Mouse (Mus musculus) midbrain, postnatal 0 days (tissue): ENCODE results near the gene Ikbkg. TPM values are rescaled to one million over a fixed set of nuclear protein-coding genes. Genes with fewer than 3 reads are reported as not detected.
A peak's percentile ranks its signal among the peaks of the same experiment; 100 is the strongest.
"Not testable (repeated sequence)": the region's sequence is repeated elsewhere in the genome, so short reads cannot be mapped to it uniquely, and the experiment has no call there.

Experiments
- ATAC-seq: fragments of 200-750 bp; cut with Nextera tagmentation; 2 replicates; pipeline ENCODE4 v1.8.0; 2017; ENCODE audit warnings: moderate number of reproducible peaks, mild to moderate bottlenecking, moderate TSS enrichment, moderate library complexity; ENCODE audit not compliant: low FRiP score
- DNase-seq: peaks from one replicate; pipeline ENCODE4 v3.0.0-alpha.2; 2015; ENCODE audit warnings: low spot score
- H3K27ac ChIP-seq: fragments of 300-500 bp; sonication (generic); 2 replicates; pipeline ENCODE4 v1.5.1; 2014; ENCODE audit warnings: low read depth, mild to moderate bottlenecking, low read length, mixed read lengths
- H3K27me3 ChIP-seq: fragments of 300-500 bp; sonication (generic); 2 replicates; pipeline ENCODE4 v1.6.1; 2014; ENCODE audit warnings: low read length, control low read depth, mixed read lengths; ENCODE audit not compliant: insufficient read depth
- H3K36me3 ChIP-seq: fragments of 300-500 bp; sonication (generic); 2 replicates; pipeline ENCODE4 v1.6.1; 2014; ENCODE audit warnings: low read length, control low read depth, mixed read lengths; ENCODE audit not compliant: insufficient read depth
- H3K4me1 ChIP-seq: fragments of 300-500 bp; sonication (generic); 2 replicates; pipeline ENCODE4 v1.6.1; 2014; ENCODE audit warnings: mild to moderate bottlenecking, control low read depth, antibody characterized with exemption, low read length, mixed read lengths; ENCODE audit not compliant: insufficient read depth
- H3K4me2 ChIP-seq: fragments of 300-500 bp; sonication (generic); 2 replicates; pipeline ENCODE4 v1.6.1; 2014; ENCODE audit warnings: low read depth, mild to moderate bottlenecking, low read length, mixed read lengths; ENCODE audit not compliant: poor library complexity, severe bottlenecking
- H3K4me3 ChIP-seq: fragments of 300-500 bp; sonication (generic); 2 replicates; pipeline ENCODE4 v1.5.1; 2014; ENCODE audit warnings: low read depth, mild to moderate bottlenecking, low read length, moderate library complexity
- H3K9ac ChIP-seq: fragments of 300-500 bp; sonication (generic); replicated peaks from 2 replicates; pipeline ENCODE4 v1.6.1; 2014; ENCODE audit warnings: mild to moderate bottlenecking, low read length, moderate library complexity, mixed read lengths; ENCODE audit not compliant: poor library complexity, severe bottlenecking
- H3K9me3 ChIP-seq: fragments of 300-500 bp; sonication (generic); 2 replicates; pipeline ENCODE4 v1.6.1; 2016; ENCODE audit warnings: low read length, control low read depth
- CTCF ChIP-seq: IDR thresholded peaks from 2 replicates; pipeline ENCODE4 v1.5.1; 2016; ENCODE audit warnings: antibody characterized with exemption, mild to moderate bottlenecking
- WGBS: fragments of 180-500 bp; shearing (Covaris S2); extraction: QIAGEN DNeasy Blood & Tissue Kit; methylation state at CpG from one replicate; pipeline ENCODE4 v1.1.7; 2014; 5-methylcytosine and 5-hydroxymethylcytosine counted together
- polyA plus RNA-seq: library from polyadenylated mRNA; unstranded; fragments of >200 nt; fragmentation: Nextera tagmentation; extraction: Ambion mirVana; gene quantifications from 2 replicates; pipeline ENCODE4 v1.2.1, GENCODE M21; 2015
- total RNA-seq: library from RNA; depleted of rRNA; stranded (reverse); fragments of >200 nt; gene quantifications from 2 replicates; pipeline ENCODE4 v1.2.3, GENCODE M21; 2014

Ikbkg gene
- total and polyA plus RNA-seq, 2 experiments from 2014 or later, result 11.5 to 20.4 TPM

GRCm38 (mm10) chrX:74428146-74428825 lies 35.2 kb downstream of the Ikbkg start:
- no peaks in the 10 kb centered on the region for H3K9me3 ChIP-seq
- H3K9ac ChIP-seq, result peak overlapping the region; percentile 50; the same call in 1 of the 2 replicates
- peak; percentile 37 for DNase-seq
- ATAC-seq, result peak; percentile 41; the same call in 1 of the 2 replicates
- no peaks in the 10 kb centered on the region for H3K27me3 ChIP-seq
- WGBS, result 31% methylated on average over 35 of the region's 35 CpGs
- peak overlapping the region; percentile 76 for H3K27ac ChIP-seq
- H3K4me3 ChIP-seq, result peak overlapping the region; percentile 47
- H3K36me3 ChIP-seq, result no peaks in the 10 kb centered on the region
- H3K4me1 ChIP-seq, result no peaks in the 10 kb centered on the region
- peak overlapping the region; percentile 53 for H3K4me2 ChIP-seq
- TF ChIP-seq CTCF, result no peak

- Histone ChIP-seq H3K9ac (peak within 1 kb of the TSS; percentile 50; the same call in 1 of the 2 replicates), H3K9me3 (no peaks in the 10 kb centered on the region), H3K4me2 (peak within 1 kb of the TSS; percentile 53), H3K4me1 (no peaks in the 10 kb centered on the region), H3K36me3 (no peaks in the 10 kb centered on the region), H3K27me3 (no peaks in the 10 kb centered on the region), H3K27ac (peak within 1 kb of the TSS; percentile 76), H3K4me3 (peak within 1 kb of the TSS; percentile 47)
- DNase-seq, result peak; percentile 85
- ATAC-seq, result peak; percentile 79
- WGBS, result 24% methylated on average over 24 of the region's 25 CpGs
- peak; percentile 58 for TF ChIP-seq CTCF
These were observed 35.8 kb downstream of the Ikbkg start, which contains the start of gene G6pdx for GRCm38 (mm10) chrX:74428826-74429276. TSS of gene G6pdx (minus strand) at chrX:74429194.

GRCm38 (mm10) chrX:74429290-74429821 lies 36.3 kb downstream of the Ikbkg start:
- Histone ChIP-seq H3K36me3 (no peaks in the 10 kb centered on the region), H3K4me2 (peak overlapping the region; percentile 53), H3K27ac (peak overlapping the region; percentile 76), H3K4me3 (peak overlapping the region; percentile 47), H3K9me3 (no peaks in the 10 kb centered on the region), H3K9ac (peak overlapping the region; percentile 50; the same call in 1 of the 2 replicates), H3K4me1 (no peaks in the 10 kb centered on the region), H3K27me3 (no peaks in the 10 kb centered on the region)
- ATAC-seq (peak; percentile 79), DNase-seq (peak; percentile 74)
- TF ChIP-seq CTCF, result no peak
- 21% methylated on average over 22 of the region's 22 CpGs for WGBS

GRCm38 (mm10) chrX:74451157-74451912 lies 58.2 kb downstream of the Ikbkg start:
- H3K4me3 ChIP-seq, result no peak overlapping the region
- DNase-seq (no peak), ATAC-seq (no peak)
- H3K27me3 ChIP-seq, result no peaks in the 10 kb centered on the region
- no peaks in the 10 kb centered on the region for H3K9me3 ChIP-seq
- TF ChIP-seq CTCF, result no peak
- H3K9ac ChIP-seq, result no peak overlapping the region
- no peaks in the 10 kb centered on the region for H3K4me1 ChIP-seq
- H3K4me2 ChIP-seq, result no peak overlapping the region
- no peaks in the 10 kb centered on the region for H3K36me3 ChIP-seq
- 83% methylated on average over 4 of the region's 4 CpGs for WGBS
- no peak overlapping the region for H3K27ac ChIP-seq

GRCm38 (mm10) chrX:74452773-74453172 lies 59.7 kb downstream of the Ikbkg start:
- H3K36me3 ChIP-seq, result no peaks in the 10 kb centered on the region
- peak; percentile 84 for TF ChIP-seq CTCF
- ATAC-seq, result peak; percentile 76; the same call in 1 of the 2 replicates
- no peaks in the 10 kb centered on the region for H3K9me3 ChIP-seq
- H3K27me3 ChIP-seq, result no peaks in the 10 kb centered on the region
- H3K4me3 ChIP-seq, result no peak overlapping the region
- H3K4me2 ChIP-seq, result no peak overlapping the region
- H3K27ac ChIP-seq, result no peak overlapping the region
- H3K4me1 ChIP-seq, result no peaks in the 10 kb centered on the region
- 9% methylated on average over 4 of the region's 4 CpGs for WGBS
- DNase-seq, result peak; percentile 61
- no peak overlapping the region for H3K9ac ChIP-seq

GRCm38 (mm10) chrX:74481349-74481885 lies 88.3 kb downstream of the Ikbkg start, which contains the start of gene Gm6880:
TSS of gene Gm6880 (minus strand) at chrX:74481399.
- H3K36me3 ChIP-seq, ATAC-seq: not testable (repeated sequence)
- WGBS, result 70% methylated on average over 14 of the region's 14 CpGs

More at GRCm38 (mm10) chrX:74481349-74481885, 88.3 kb downstream of the Ikbkg start, which contains the start of gene Gm6880:
- not testable (repeated sequence) for H3K9me3 ChIP-seq, H3K27ac ChIP-seq, H3K27me3 ChIP-seq, H3K4me2 ChIP-seq, H3K9ac ChIP-seq, H3K4me3 ChIP-seq, H3K4me1 ChIP-seq, DNase-seq
